Mouse (Mus musculus) cerebellum, adult 2 months (tissue): ENCODE measurements around the gene Sh3d19. TPM values are rescaled to one million over a fixed set of nuclear protein-coding genes. Genes with fewer than 3 reads are reported as not detected.

Experiments used
- DNase-seq, 2 experiments: peaks; one replicate each; pipeline ENCODE4 v3.0.0; 2021
- H3K27ac ChIP-seq: fragments of 200-500 bp; 2 replicates; pipeline ENCODE4 v1.5.1; 2012; ENCODE audit warnings: low read length, control low read depth, inconsistent platforms; ENCODE audit not compliant: insufficient read depth
- H3K27me3 ChIP-seq: fragments of 200-500 bp; 2 replicates; pipeline ENCODE4 v1.6.1; 2012; ENCODE audit warnings: inconsistent platforms, mild to moderate bottlenecking, low read length, moderate library complexity; ENCODE audit not compliant: control insufficient read depth, insufficient read depth
- H3K4me1 ChIP-seq: fragments of 200-500 bp; 2 replicates; pipeline ENCODE4 v1.6.1; 2011; ENCODE audit warnings: low read length; ENCODE audit not compliant: control insufficient read depth, insufficient read depth
- H3K4me3 ChIP-seq: fragments of 200-500 bp; replicated peaks from 2 replicates; pipeline ENCODE3; 2011; ENCODE audit warnings: mild to moderate bottlenecking, low read depth, low read length, control low read depth; ENCODE audit not compliant: insufficient read depth
- CTCF ChIP-seq: fragments of 200-500 bp; IDR thresholded peaks from 2 replicates; pipeline ENCODE4 v1.5.1; 2011; ENCODE audit warnings: low read depth, mild to moderate bottlenecking, control low read depth, low read length, moderate library complexity, borderline replicate concordance; ENCODE audit not compliant: insufficient read depth
- POLR2A ChIP-seq: fragments of 200-500 bp; IDR thresholded peaks from 2 replicates; pipeline ENCODE4 v1.6.1; 2011; ENCODE audit warnings: low read length, control low read depth, borderline replicate concordance; ENCODE audit not compliant: insufficient read depth
- WGBS: fragments of 180-500 bp; shearing (Covaris S2); methylation state at CpG from one replicate; pipeline ENCODE4 v1.1.7; 2018; 5-methylcytosine and 5-hydroxymethylcytosine counted together
- polyA plus RNA-seq: library from polyadenylated mRNA; depleted of rRNA; stranded (reverse); fragments of >200 nt; gene quantifications from 2 replicates; pipeline ENCODE4 v1.2.3, GENCODE M21; 2012

Sh3d19 gene
- polyA plus RNA-seq, 1 experiment, result 14.5 TPM

- TF ChIP-seq POLR2A, result no peak
- no peak for TF ChIP-seq CTCF
- no peaks in the 10 kb centered on the region for H3K27me3 ChIP-seq
- no peaks in the 10 kb centered on the region for H3K4me1 ChIP-seq
- DNase-seq, result no peak
- 92% methylated on average over 6 of the region's 6 CpGs for WGBS
- H3K4me3 ChIP-seq, result no peak overlapping the region
- H3K27ac ChIP-seq, result no peak overlapping the region
Observed at GRCm38 (mm10) chr3:86134939-86135638, 164.2 kb downstream of the Sh3d19 start.

GRCm38 (mm10) chr3:86135886-86136563, 165.1 kb downstream of the Sh3d19 start:
- Histone ChIP-seq H3K4me1 (no peaks in the 10 kb centered on the region), H3K27me3 (no peaks in the 10 kb centered on the region), H3K4me3 (no peak overlapping the region), H3K27ac (no peak overlapping the region)
- TF ChIP-seq POLR2A (no peak), CTCF (no peak)
- no peak for DNase-seq
- 89% methylated on average over 6 of the region's 6 CpGs for WGBS

- no peak overlapping the region for H3K4me3 ChIP-seq
- H3K4me1 ChIP-seq, result no peaks in the 10 kb centered on the region
- 94% methylated on average over 6 of the region's 6 CpGs for WGBS
- no peak overlapping the region for H3K27ac ChIP-seq
- DNase-seq, result no peak
- H3K27me3 ChIP-seq, result no peaks in the 10 kb centered on the region
- TF ChIP-seq CTCF (no peak), POLR2A (no peak)
Observed at GRCm38 (mm10) chr3:86136936-86137574, 166.1 kb downstream of the Sh3d19 start.

- no peak overlapping the region for H3K4me3 ChIP-seq
- H3K4me1 ChIP-seq, result no peaks in the 10 kb centered on the region
- DNase-seq, result no peak
- no peak for TF ChIP-seq POLR2A
- TF ChIP-seq CTCF, result no peak
- 83% methylated on average over 4 of the region's 4 CpGs for WGBS
- H3K27ac ChIP-seq, result no peak overlapping the region
- no peaks in the 10 kb centered on the region for H3K27me3 ChIP-seq
Observed at GRCm38 (mm10) chr3:86139660-86140059, 168.8 kb downstream of the Sh3d19 start.

- 6% methylated on average over 7 of the region's 7 CpGs for WGBS
Observed at GRCm38 (mm10) chr3:86141366-86141765, 170.5 kb downstream of the Sh3d19 start.

GRCm38 (mm10) chr3:86141886-86142262, 171.0 kb downstream of the Sh3d19 start:
- H3K4me1 ChIP-seq, result no peaks in the 10 kb centered on the region
- DNase-seq, result no peak
- peak overlapping the region; percentile 86 for H3K4me3 ChIP-seq
- TF ChIP-seq POLR2A, result no peak
- no peak for TF ChIP-seq CTCF
- H3K27me3 ChIP-seq, result no peaks in the 10 kb centered on the region
- WGBS, result under 1% methylated on average over 18 of the region's 18 CpGs
- 0 out of 2 replicates have a peak overlapping the region, but pooled peaks have one; percentile 14 for H3K27ac ChIP-seq

More at GRCm38 (mm10) chr3:86141366-86141765, 170.5 kb downstream of the Sh3d19 start:
- Histone ChIP-seq H3K27me3 (no peaks in the 10 kb centered on the region), H3K4me3 (peak overlapping the region; percentile 86), H3K4me1 (no peaks in the 10 kb centered on the region), H3K27ac (no peak overlapping the region)
- TF ChIP-seq CTCF (no peak), POLR2A (no peak)
- DNase-seq, result no peak

GRCm38 (mm10) chr3:86142263-86142933, 171.5 kb downstream of the Sh3d19 start, which contains the start of gene Rps3a1:
Rps3a1 (minus strand) TSS chr3:86142702.
- 0 out of 2 replicates have a peak within 1 kb of the TSS, but pooled peaks have one; percentile 14 for H3K27ac ChIP-seq
- peak; percentile 85 for TF ChIP-seq POLR2A
- peak; percentile 91 for TF ChIP-seq CTCF
- no peaks in the 10 kb centered on the region for H3K27me3 ChIP-seq
- under 1% methylated on average over 73 of the region's 77 CpGs for WGBS
- peak; percentile 97 to 100 for DNase-seq
- peak within 1 kb of the TSS; percentile 86 for H3K4me3 ChIP-seq
- no peaks in the 10 kb centered on the region for H3K4me1 ChIP-seq
